Mouse (Mus musculus): Measurements from ENCODE around the gene Strip1. TPM values are rescaled to one million over a fixed set of nuclear protein-coding genes. Genes with fewer than 3 reads are reported as not detected.

The Strip1 gene
- total RNA-seq, 2 experiments from 2014 or later = 21.4 to 26.2 TPM

- intact Hi-C loops (cut with DNase I) = loop anchor here (10.0 kb wide), 1 partner anchor 234 kb away; no protein-coding TSS in a partner anchor
- DNase-seq = no peak
These were observed 592 bp downstream of the Strip1 start, which contains the start of gene Gm10961 for GRCm38 (mm10) chr3:107630682-107631522. TSS of gene Gm10961 (plus strand) at chr3:107631322.

- no peak for DNase-seq
- intact Hi-C loops (cut with DNase I) = no loop called here
These were observed 2.1 kb downstream of the Strip1 start for GRCm38 (mm10) chr3:107629411-107629810.

GRCm38 (mm10) chr3:107628551-107628950, 2.9 kb downstream of the Strip1 start:
- DNase-seq = no peak
- intact Hi-C loops (cut with DNase I) = no loop called here

DNA sequence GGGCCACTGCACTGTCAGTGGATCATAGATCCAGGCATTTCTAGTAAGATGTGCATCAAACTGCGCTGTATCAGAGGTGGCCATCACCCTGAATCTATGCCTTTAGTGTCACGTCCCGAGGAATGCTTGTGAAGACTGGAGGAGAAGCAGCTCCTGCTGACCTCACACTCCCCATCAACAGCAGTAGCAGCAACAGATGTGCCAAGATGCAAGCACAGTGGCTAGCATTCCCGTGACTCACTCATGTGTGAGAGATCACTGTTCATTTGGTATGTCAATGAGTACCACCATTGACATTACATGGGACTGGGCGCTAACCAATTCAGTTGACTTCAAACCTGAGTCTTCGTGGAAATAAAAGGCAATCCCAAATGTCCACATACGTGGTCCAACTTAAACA, 3.9 kb downstream of the Strip1 start:
- intact Hi-C loops (cut with DNase I) = no loop called here

DNA sequence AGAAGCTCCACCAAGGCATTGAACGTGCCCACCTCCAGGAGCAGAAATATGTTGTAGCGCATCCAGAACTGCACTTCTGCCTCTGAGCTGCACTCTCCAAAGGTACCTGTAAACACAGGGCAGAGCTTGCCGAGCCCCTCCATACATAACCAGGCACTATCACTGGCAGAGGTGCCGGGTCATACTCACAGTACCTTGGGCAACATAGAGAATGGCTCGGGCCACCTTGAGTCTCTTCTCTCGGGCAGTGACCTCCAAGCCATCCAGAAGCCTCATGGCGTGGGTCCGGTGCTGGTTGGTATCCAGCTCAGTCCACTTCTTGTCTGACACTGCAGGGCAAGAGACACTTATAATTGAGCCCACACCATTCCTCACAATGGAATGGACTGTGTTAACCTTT, 4.7 kb downstream of the Strip1 start:
- intact Hi-C loops (cut with DNase I) = no loop called here

More for the DNA sequence above, 3.9 kb downstream of the Strip1 start:
- DNase-seq = no peak

DNA sequence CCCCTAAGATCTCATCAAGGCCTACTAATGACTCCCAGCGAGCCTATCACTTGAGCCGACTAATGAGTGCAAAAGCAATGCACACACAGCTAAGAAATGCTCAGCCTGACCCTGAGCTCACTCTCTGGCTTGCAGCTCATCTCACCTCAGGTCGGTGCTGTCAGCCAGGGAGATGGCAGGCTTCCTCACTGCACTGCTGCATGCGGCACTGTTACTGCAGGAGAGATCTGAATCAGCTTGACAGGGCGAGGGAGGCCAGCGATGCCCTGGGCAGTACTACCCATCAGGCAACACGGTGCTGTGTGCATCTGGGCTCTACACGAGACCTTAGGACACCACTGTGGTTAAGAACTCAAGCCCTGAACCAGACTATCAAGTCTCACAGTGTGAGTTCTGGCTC, 6.0 kb downstream of the Strip1 start:
- no peak for DNase-seq
- intact Hi-C loops (cut with DNase I) = no loop called here

More for the DNA sequence above, 4.7 kb downstream of the Strip1 start:
- no peak for DNase-seq

- no peak for DNase-seq
- intact Hi-C loops (cut with DNase I) = no loop called here
These were observed 7.1 kb downstream of the Strip1 start for GRCm38 (mm10) chr3:107624424-107624823.

DNA sequence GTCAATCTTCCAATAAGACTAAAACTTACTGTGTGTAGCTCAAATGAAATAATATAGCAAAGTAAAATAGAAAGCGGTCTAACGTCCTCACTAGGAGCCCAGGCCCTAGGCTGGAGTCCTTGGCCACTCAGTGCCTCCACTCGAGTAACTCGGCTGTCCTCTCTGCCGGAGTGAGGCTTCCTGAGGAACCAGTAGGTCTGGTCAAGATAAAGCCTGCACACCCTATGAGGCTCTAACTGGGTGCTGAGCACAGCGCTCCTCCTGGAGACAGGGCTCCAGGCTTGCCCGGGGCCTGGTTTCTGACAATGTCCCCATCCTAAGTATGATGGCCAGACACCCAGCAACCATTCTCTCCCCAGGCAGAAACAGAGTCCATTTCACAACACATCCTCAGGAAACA, 9.0 kb downstream of the Strip1 start:
- intact Hi-C loops (cut with DNase I) = no loop called here
- DNase-seq = no peak

GRCm38 (mm10) chr3:107621286-107622075, 10.0 kb downstream of the Strip1 start:
- no peak for DNase-seq
- intact Hi-C loops (cut with DNase I) = no loop called here

DNA sequence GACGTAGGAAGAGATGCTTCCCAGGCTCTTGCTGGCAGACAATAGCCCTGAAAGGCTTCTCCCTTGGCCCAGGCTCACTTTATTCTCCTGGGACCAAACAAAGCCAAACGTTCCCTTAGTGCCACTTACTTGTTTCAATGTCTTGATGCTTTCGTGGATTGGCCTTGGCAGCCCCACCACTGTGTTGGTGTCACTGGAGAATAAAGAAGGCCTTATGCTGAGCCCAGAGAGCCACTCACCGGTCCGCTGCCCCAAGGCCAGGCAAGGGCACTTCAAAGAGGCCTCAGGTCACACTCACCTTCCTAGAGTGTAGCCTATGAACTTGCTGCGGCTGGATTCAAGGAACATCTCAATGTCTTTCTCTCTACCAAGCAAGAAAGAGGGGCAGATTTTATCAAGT, 11.6 kb downstream of the Strip1 start:
- intact Hi-C loops (cut with DNase I) = no loop called here
- DNase-seq = no peak

DNA sequence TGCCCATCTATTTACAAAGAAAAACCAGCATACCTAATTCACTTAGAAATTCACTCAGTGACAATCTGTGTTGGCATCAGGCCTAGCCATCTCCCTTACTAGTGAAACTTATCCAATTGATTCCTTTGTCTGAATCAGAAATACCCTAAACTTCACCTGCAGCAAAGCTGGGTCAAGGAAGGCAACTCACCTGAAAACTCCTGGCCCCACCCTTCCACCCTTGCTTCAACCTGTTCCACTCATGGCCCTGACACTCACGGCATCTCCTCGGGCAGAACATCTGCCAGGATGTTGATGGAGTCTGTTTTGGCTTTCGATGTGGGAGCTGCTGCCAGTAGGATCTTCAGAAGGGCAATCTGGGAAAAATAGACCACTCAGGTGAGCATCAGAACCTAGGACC, 13.7 kb downstream of the Strip1 start:
- intact Hi-C loops (cut with DNase I) = no loop called here
- no peak for DNase-seq

- intact Hi-C loops (cut with DNase I) = loop anchor here (5.0 kb wide), 1 partner anchor 56 kb away; the partner anchor contains the start of gene Ubl4b
- DNase-seq = peak; percentile 71 to 79
These were observed 18.5 kb downstream of the Strip1 start for GRCm38 (mm10) chr3:107612902-107613525.

DNA sequence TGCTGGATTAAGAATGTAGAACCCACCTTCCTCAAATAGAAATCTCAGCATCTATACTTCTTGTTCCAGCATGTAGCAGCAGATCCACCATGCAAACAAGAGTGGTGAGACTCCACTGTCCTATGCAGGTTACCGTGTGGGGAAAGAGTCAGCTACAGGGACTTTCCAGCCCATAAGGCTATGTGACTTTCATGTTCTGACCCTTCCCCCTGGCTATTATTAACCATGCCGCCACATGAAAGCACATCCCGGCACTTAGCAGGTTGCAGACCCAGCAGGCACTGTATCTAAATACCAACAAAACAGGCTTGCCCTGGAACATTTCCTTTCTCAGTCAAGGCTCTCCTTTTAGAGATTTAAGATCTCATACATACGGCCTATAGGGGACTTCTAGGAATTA, 20.1 kb downstream of the Strip1 start:
- no peak for DNase-seq
- intact Hi-C loops (cut with DNase I) = loop anchor here (5.0 kb wide), 1 partner anchor 54 kb away; the partner anchor contains the start of gene Ubl4b

GRCm38 (mm10) chr3:107609376-107609775, 22.1 kb downstream of the Strip1 start:
- intact Hi-C loops (cut with DNase I) = no loop called here
- DNase-seq = no peak

GRCm38 (mm10) chr3:107608808-107609207, 22.7 kb downstream of the Strip1 start:
- DNase-seq = no peak
- intact Hi-C loops (cut with DNase I) = no loop called here

DNA sequence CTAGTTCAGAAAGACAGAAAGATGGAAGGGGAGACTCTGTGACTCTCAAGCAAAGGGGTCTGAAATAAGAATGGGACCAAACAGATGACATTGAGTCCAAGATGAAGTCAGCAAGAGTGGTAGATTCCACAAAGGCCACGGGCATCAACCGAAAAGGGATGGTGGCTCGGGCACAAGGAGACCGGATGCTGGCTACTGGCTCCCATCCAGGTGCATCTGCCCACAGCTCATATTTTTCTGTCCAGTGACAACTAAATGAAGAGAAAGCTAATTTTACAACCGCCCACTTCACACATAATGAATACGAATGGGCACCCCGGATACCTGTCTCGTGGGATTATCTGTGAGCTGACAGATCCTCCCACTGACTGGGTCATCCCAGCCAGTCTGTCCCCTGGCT, 24.3 kb downstream of the Strip1 start:
- DNase-seq = no peak
- intact Hi-C loops (cut with DNase I) = no loop called here

GRCm38 (mm10) chr3:107605304-107605703, 26.2 kb downstream of the Strip1 start:
- intact Hi-C loops (cut with DNase I) = no loop called here
- DNase-seq = peak; percentile 59 to 76

- no peak for DNase-seq
- intact Hi-C loops (cut with DNase I) = no loop called here
These were observed 31.4 kb downstream of the Strip1 start for GRCm38 (mm10) chr3:107600127-107600526.

DNA sequence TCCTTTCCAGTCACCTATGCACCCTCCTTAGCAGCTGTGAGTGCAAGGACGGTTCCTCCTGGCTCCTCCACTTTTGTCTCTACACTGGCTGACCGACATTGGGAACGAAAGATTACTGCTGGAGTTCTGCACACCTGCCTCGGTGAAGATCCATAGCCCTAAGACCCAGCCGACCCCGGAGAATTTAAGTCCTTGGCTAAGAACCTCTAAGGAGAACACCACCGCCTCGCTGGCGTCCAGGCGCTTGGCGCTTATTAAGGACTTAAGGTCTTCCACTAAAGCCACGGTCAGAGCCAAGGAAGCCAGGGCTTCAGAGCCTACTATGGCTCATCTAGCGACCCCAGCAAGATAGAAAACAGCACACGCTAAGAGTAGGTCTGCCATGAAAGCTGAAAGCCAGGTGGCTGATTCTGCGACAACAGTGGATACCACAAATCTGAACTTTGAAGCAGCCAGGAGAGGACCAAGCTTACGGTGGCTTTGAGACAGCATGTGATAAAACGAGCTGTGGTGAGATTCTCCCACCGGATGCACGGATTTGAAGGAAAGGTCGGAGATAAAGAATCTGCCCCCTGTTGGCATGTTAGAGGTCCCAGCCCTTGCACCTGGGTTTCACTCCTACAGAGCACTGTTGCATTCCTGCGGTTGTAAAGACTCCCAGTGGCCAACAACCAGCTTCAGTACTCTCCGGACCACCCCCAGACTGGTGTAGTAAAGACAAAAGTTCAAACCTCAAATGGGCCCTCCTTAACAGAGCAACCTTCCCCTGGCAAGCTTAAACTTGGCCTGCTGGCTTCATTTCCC, 33.7 kb downstream of the Strip1 start:
- no peak for DNase-seq
- intact Hi-C loops (cut with DNase I) = no loop called here

GRCm38 (mm10) chr3:107597134-107597533, 34.4 kb downstream of the Strip1 start:
- intact Hi-C loops (cut with DNase I) = no loop called here
- no peak for DNase-seq
